Mouse (Mus musculus) cerebellum, adult 2 months (tissue): Measurements from ENCODE around the gene Manf. TPM values are rescaled to one million over a fixed set of nuclear protein-coding genes. Genes with fewer than 3 reads are reported as not detected.
A peak's percentile ranks its signal among the peaks of the same experiment; 100 is the strongest.

Experiments used
- DNase-seq, 2 experiments: peaks; one replicate each; pipeline ENCODE4 v3.0.0; 2021
- H3K27ac ChIP-seq: fragments of 200-500 bp; 2 replicates; pipeline ENCODE4 v1.5.1; 2012; ENCODE audit warnings: low read length, control low read depth, inconsistent platforms; ENCODE audit not compliant: insufficient read depth
- H3K27me3 ChIP-seq: fragments of 200-500 bp; 2 replicates; pipeline ENCODE4 v1.6.1; 2012; ENCODE audit warnings: inconsistent platforms, mild to moderate bottlenecking, low read length, moderate library complexity; ENCODE audit not compliant: control insufficient read depth, insufficient read depth
- H3K4me1 ChIP-seq: fragments of 200-500 bp; 2 replicates; pipeline ENCODE4 v1.6.1; 2011; ENCODE audit warnings: low read length; ENCODE audit not compliant: control insufficient read depth, insufficient read depth
- H3K4me3 ChIP-seq: fragments of 200-500 bp; replicated peaks from 2 replicates; pipeline ENCODE3; 2011; ENCODE audit warnings: mild to moderate bottlenecking, low read depth, low read length, control low read depth; ENCODE audit not compliant: insufficient read depth
- CTCF ChIP-seq: fragments of 200-500 bp; IDR thresholded peaks from 2 replicates; pipeline ENCODE4 v1.5.1; 2011; ENCODE audit warnings: low read depth, mild to moderate bottlenecking, control low read depth, low read length, moderate library complexity, borderline replicate concordance; ENCODE audit not compliant: insufficient read depth
- POLR2A ChIP-seq: fragments of 200-500 bp; IDR thresholded peaks from 2 replicates; pipeline ENCODE4 v1.6.1; 2011; ENCODE audit warnings: low read length, control low read depth, borderline replicate concordance; ENCODE audit not compliant: insufficient read depth
- WGBS: fragments of 180-500 bp; shearing (Covaris S2); methylation state at CpG from one replicate; pipeline ENCODE4 v1.1.7; 2018; 5-methylcytosine and 5-hydroxymethylcytosine counted together
- polyA plus RNA-seq: library from polyadenylated mRNA; depleted of rRNA; stranded (reverse); fragments of >200 nt; gene quantifications from 2 replicates; pipeline ENCODE4 v1.2.3, GENCODE M21; 2012; rRNA removed

Manf gene
- polyA plus RNA-seq: 54.9 and 67.1 TPM in 2 replicates

DNA sequence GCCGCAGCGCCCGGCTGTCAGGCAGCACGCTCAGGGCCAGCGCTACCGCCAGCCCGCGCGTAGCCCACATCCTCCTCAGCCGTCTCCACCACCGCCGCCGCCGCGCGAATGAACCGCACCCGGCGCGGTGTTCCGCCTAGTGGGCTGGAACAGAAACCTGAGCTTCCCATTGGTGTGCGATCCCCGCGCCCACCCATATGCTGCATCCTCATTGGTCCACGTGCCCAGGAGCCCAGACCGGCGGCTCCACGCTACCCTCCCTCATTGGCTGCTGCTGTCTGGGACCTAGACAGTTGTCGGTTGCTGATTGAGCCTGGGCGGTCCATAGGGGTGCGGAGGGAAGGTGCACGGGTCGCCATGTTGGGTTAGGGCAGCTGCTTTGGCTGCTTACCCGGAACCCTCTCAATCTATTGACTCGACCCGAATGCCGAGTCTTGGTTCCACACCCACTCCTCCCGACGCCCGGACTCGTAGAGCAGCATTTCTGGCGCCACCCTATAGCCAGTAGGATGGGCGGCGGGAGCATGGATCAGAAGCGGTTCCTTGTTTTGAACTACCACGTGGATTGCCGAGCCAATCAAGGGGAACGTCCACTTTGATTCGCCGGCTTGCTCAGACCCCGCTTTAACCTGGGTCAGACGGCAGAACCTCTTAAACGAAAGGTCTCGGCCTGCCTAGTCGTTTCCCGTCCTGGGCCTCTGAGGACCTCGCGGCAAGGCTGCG, at the start of gene Manf:
Gene Manf, minus strand, starts transcription at position 151 of the 723 bp plus-strand sequence.
- peaks cover 3% of the 10 kb centered on the region; the same call in 1 of the 2 replicates for H3K4me1 ChIP-seq
- no peaks in the 10 kb centered on the region for H3K27me3 ChIP-seq
- peak within 1 kb of the TSS; percentile 60 for H3K27ac ChIP-seq
- under 1% methylated on average over 59 of the region's 59 CpGs for WGBS
- TF ChIP-seq POLR2A (peak; percentile 92), CTCF (no peak)
- peak; percentile 98 to 99 for DNase-seq
- peak within 1 kb of the TSS; percentile 86 for H3K4me3 ChIP-seq

DNA sequence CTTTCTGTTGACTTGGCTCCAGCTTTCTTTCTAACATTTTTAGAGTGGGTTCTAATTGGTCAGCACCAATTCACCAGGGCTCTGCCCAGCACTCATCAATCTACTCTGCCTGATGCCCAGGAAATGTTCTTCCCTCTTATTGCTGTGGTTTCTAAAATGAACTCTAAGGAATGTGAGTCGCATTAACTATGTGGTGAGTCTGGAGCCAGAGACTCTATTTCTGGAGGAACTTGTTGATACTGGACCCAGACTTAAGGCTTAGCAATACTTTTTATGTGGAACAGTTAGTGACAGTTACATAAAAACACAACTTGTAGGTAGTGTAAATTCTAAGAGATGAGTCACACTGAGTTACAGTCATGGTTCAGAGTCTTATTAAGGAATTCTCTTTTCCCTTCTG, 43.2 kb upstream of the Manf start:
- Histone ChIP-seq H3K27ac (no peak overlapping the region), H3K27me3 (no peaks in the 10 kb centered on the region), H3K4me3 (no peak overlapping the region), H3K4me1 (no peaks in the 10 kb centered on the region)
- no peak for DNase-seq
- TF ChIP-seq CTCF: no peak
- TF ChIP-seq POLR2A: no peak
- 96% methylated on average over 1 of the region's 1 CpGs for WGBS

GRCm38 (mm10) chr9:106914878-106915277, 23.1 kb upstream of the Manf start:
- H3K4me3 ChIP-seq: no peak overlapping the region
- no peak for DNase-seq
- H3K4me1 ChIP-seq: no peaks in the 10 kb centered on the region
- WGBS: 91% methylated on average over 6 of the region's 6 CpGs
- H3K27ac ChIP-seq: no peak overlapping the region
- no peak for TF ChIP-seq POLR2A
- TF ChIP-seq CTCF: no peak
- H3K27me3 ChIP-seq: no peaks in the 10 kb centered on the region

- no peaks in the 10 kb centered on the region for H3K27me3 ChIP-seq
- no peak overlapping the region for H3K27ac ChIP-seq
- TF ChIP-seq CTCF (no peak), POLR2A (no peak)
- no peak overlapping the region for H3K4me3 ChIP-seq
- 23% methylated on average over 1 of the region's 1 CpGs for WGBS
- no peaks in the 10 kb centered on the region for H3K4me1 ChIP-seq
- DNase-seq: no peak
Observed at GRCm38 (mm10) chr9:106913759-106914158, 22.0 kb upstream of the Manf start.

GRCm38 (mm10) chr9:106911624-106912023, 19.8 kb upstream of the Manf start:
- no peak overlapping the region for H3K4me3 ChIP-seq
- no peak overlapping the region for H3K27ac ChIP-seq
- H3K4me1 ChIP-seq: no peaks in the 10 kb centered on the region
- H3K27me3 ChIP-seq: no peaks in the 10 kb centered on the region
- no peak for DNase-seq
- WGBS: 81% methylated on average over 1 of the region's 1 CpGs
- no peak for TF ChIP-seq POLR2A
- TF ChIP-seq CTCF: no peak

DNA sequence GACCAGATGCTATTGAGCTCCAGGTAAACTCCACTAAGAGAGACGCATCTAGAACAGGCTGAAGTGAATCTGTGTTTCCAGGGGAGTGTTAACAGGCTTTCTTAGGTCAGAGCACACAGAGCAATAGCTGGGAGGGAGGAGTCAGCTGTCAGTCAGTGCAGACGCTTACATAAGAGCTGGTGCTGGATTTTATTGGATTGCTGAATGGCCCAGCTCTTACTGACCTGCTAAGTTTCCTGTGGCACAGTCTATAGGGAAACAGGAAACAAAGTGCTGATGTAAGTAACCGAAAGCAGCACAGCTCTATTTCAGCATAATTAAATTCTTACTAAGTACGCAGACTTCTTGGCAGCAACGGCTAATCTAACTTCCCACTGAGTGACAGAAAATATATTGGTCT, 16.9 kb upstream of the Manf start:
- TF ChIP-seq CTCF (no peak), POLR2A (no peak)
- DNase-seq: no peak
- no peaks in the 10 kb centered on the region for H3K27me3 ChIP-seq
- peak overlapping the region; percentile 42; the same call in 1 of the 2 replicates for H3K27ac ChIP-seq
- 60% methylated on average over 5 of the region's 5 CpGs for WGBS
- H3K4me3 ChIP-seq: no peak overlapping the region
- H3K4me1 ChIP-seq: no peaks in the 10 kb centered on the region

- no peak for TF ChIP-seq POLR2A
- TF ChIP-seq CTCF: no peak
- 70% methylated on average over 3 of the region's 3 CpGs for WGBS
- H3K4me1 ChIP-seq: no peaks in the 10 kb centered on the region
- no peaks in the 10 kb centered on the region for H3K27me3 ChIP-seq
- H3K4me3 ChIP-seq: no peak overlapping the region
- no peak for DNase-seq
- no peak overlapping the region for H3K27ac ChIP-seq
Observed at GRCm38 (mm10) chr9:106908174-106908573, 16.4 kb upstream of the Manf start.

GRCm38 (mm10) chr9:106906597-106906996, 14.8 kb upstream of the Manf start:
- Histone ChIP-seq H3K4me3 (no peak overlapping the region), H3K27me3 (no peaks in the 10 kb centered on the region), H3K4me1 (no peaks in the 10 kb centered on the region), H3K27ac (no peak overlapping the region)
- DNase-seq: no peak
- WGBS: 84% methylated on average over 8 of the region's 8 CpGs
- TF ChIP-seq POLR2A (no peak), CTCF (no peak)
